Mouse (Mus musculus): ENCODE data around the gene Cux1.

GRCm38 (mm10) chr5:136218585-136218984 lies 348.7 kb downstream of the Cux1 start:
- TF ChIP-seq GATA1 (IDR thresholded peaks at IDR 0.05; ENCODE audit: borderline replicate concordance, low read length): no peak
- no peak for TF ChIP-seq FLI1 (IDR thresholded peaks at IDR 0.05; ENCODE audit: low read length)
